Mouse (Mus musculus): ENCODE data around the gene Tmem220. TPM values are rescaled to one million over a fixed set of nuclear protein-coding genes. Genes with fewer than 3 reads are reported as not detected.

Tmem220 gene
- polyA plus RNA-seq, 1 experiment from 2014 or later: 1.3 TPM

DNA sequence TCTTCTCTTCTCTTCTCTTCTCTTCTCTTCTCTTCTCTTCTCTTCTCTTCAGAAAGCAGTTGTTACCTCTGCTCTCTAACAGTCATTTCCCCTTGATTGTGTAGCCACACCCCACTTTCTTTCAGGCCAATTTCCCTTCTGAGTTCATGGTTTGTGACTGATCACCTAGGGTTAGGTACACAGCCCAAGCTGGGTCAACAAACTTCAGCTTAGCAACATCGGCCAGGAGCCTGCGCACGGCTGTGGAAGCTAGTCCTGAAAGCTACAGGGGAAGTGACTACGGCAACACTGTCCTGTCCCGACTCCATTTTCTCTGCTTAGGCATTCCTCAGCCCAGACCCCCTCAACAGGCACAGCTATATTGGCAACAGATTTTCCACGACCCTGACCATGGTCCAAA lies 20.0 kb downstream of the Tmem220 start:
- Histone ChIP-seq H3K9me3 (ENCODE audit: control insufficient read depth, low read length) (no peaks in the 10 kb centered on the region), H3K27me3 (ENCODE audit: control insufficient read depth, insufficient read depth, low read length) (no peaks in the 10 kb centered on the region), H3K9ac (ENCODE audit: low read length) (no peak overlapping the region), H3K27ac (replicated peaks; ENCODE audit: low read depth, low read length) (no peak overlapping the region), H3K4me2 (ENCODE audit: low read depth, severe bottlenecking) (no peak overlapping the region), H3K36me3 (ENCODE audit: control insufficient read depth, insufficient read depth, low read length) (peaks cover 7% of the 10 kb centered on the region; the same call in 1 of the 2 replicates), H3K4me1 (ENCODE audit: control insufficient read depth, insufficient read depth, low read length) (no peaks in the 10 kb centered on the region), H3K4me3 (ENCODE audit: low read depth, low read length) (no peak overlapping the region)
- WGBS: 94% methylated on average over 6 of the region's 6 CpGs
- DNase-seq (ENCODE audit: low spot score) (no peak), ATAC-seq (ENCODE audit: insufficient number of reproducible peaks, low FRiP score, low TSS enrichment, low read depth) (no peak)

DNA sequence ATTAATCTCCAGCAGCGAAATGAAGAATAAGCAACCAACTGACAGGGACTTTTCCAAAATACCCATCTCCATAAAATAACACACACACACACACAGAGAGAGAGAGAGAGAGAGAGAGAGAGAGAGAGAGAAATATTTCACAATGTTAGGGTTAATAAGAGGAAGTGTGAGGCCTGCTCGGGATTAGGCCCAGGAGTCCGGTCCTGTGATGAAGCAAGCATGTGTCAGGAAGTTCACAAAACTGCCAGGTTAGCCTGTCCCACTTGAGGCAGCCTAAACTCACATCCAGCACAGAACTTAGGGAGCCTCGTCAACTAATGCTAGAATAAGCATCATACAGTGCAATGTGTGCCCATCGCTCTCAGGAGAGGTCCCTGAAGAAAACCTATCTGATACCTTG lies 22.2 kb downstream of the Tmem220 start:
- Histone ChIP-seq H3K36me3 (ENCODE audit: control insufficient read depth, insufficient read depth, low read length) (no peaks in the 10 kb centered on the region), H3K9me3 (ENCODE audit: control insufficient read depth, low read length) (no peaks in the 10 kb centered on the region), H3K4me1 (ENCODE audit: control insufficient read depth, insufficient read depth, low read length) (no peaks in the 10 kb centered on the region), H3K27ac (replicated peaks; ENCODE audit: low read depth, low read length) (no peak overlapping the region), H3K4me2 (ENCODE audit: low read depth, severe bottlenecking) (no peak overlapping the region), H3K9ac (ENCODE audit: low read length) (no peak overlapping the region), H3K27me3 (ENCODE audit: control insufficient read depth, insufficient read depth, low read length) (no peaks in the 10 kb centered on the region), H3K4me3 (ENCODE audit: low read depth, low read length) (no peak overlapping the region)
- DNase-seq (ENCODE audit: low spot score) (no peak), ATAC-seq (ENCODE audit: insufficient number of reproducible peaks, low FRiP score, low TSS enrichment, low read depth) (no peak)
- 89% methylated on average over 5 of the region's 5 CpGs for WGBS

DNA sequence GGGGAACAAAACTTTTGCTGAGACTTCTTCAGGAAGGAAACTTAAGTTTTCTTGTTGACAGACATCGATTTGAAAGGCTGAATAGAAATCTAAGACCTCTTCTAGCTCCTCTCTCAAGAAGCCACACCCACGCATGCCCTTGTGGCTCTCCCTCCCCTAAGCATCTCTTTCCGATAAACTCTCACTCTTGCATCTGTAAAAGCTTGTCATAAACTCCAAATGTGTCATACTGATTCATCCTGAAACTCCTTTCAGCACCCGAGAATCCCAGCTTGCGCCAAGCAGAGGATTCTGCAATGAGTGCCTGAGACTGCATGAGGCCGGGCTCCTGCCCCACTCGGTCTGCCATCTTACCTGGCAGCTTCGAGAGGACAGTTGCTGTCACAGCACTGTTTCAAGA lies 23.5 kb downstream of the Tmem220 start:
- Histone ChIP-seq H3K27ac (replicated peaks; ENCODE audit: low read depth, low read length) (no peak overlapping the region), H3K9me3 (ENCODE audit: control insufficient read depth, low read length) (no peaks in the 10 kb centered on the region), H3K4me1 (ENCODE audit: control insufficient read depth, insufficient read depth, low read length) (peaks cover 3% of the 10 kb centered on the region), H3K4me2 (ENCODE audit: low read depth, severe bottlenecking) (no peak overlapping the region), H3K9ac (ENCODE audit: low read length) (no peak overlapping the region), H3K4me3 (ENCODE audit: low read depth, low read length) (no peak overlapping the region), H3K27me3 (ENCODE audit: control insufficient read depth, insufficient read depth, low read length) (no peaks in the 10 kb centered on the region), H3K36me3 (ENCODE audit: control insufficient read depth, insufficient read depth, low read length) (no peaks in the 10 kb centered on the region)
- no peak for ATAC-seq (ENCODE audit: insufficient number of reproducible peaks, low FRiP score, low TSS enrichment, low read depth)
- WGBS: 92% methylated on average over 8 of the region's 8 CpGs
- no peak for DNase-seq (ENCODE audit: low spot score)

DNA sequence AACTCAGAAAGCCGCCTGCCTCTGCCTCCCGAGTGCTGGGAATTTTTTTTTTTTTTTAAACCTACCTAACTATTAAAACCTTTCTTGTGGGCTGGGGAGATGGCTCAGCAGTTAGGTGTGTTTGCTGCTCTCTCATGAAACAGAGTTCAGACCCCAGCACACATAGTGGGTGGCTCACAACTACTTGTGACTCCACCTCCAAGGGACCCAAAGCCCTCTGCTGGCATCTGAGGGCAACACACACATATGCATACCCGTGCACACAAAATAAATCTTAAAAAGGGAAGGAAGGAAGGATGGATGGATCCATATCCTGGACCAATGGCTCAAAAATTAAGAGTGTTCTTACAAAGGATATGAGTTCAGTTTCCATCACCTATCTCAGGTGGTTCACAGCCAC lies 24.3 kb downstream of the Tmem220 start:
- no peak for ATAC-seq (ENCODE audit: insufficient number of reproducible peaks, low FRiP score, low TSS enrichment, low read depth)
- Histone ChIP-seq H3K27me3 (ENCODE audit: control insufficient read depth, insufficient read depth, low read length) (no peaks in the 10 kb centered on the region), H3K4me1 (ENCODE audit: control insufficient read depth, insufficient read depth, low read length) (peaks cover 5% of the 10 kb centered on the region), H3K27ac (replicated peaks; ENCODE audit: low read depth, low read length) (no peak overlapping the region), H3K4me3 (ENCODE audit: low read depth, low read length) (no peak overlapping the region), H3K9me3 (ENCODE audit: control insufficient read depth, low read length) (no peaks in the 10 kb centered on the region), H3K9ac (ENCODE audit: low read length) (no peak overlapping the region), H3K4me2 (ENCODE audit: low read depth, severe bottlenecking) (no peak overlapping the region), H3K36me3 (ENCODE audit: control insufficient read depth, insufficient read depth, low read length) (no peaks in the 10 kb centered on the region)
- 79% methylated on average over 3 of the region's 3 CpGs for WGBS
- no peak for DNase-seq (ENCODE audit: low spot score)

DNA sequence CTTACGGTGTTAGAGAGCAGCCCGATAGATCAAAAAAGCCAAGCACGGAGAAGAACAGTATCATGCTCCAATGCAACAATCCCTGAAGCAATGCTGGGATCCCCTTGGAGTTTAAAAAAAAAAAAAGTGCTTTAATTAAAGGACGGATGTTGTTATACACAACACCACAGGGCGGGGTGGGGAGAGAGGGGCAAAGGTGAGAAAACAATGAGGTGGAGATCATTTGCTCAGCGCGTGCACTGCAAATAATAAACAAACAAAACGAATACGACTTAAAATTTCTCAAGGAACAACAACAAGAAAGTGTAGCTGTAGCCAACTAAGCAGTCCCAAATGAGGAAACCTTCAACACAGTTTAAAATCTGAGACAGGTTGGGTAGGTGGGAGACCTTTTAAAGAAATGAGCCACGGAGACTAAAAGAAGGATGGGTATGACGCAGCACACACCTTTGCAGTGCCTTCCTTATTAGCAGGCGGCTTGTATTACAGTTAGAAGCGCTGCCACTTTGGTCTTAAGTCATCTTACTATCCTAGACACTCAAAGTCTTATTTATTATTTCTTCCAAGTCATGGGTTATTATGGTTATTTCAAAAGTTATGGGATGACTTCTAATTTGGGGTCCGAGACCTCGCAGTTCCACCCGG lies 26.8 kb downstream of the Tmem220 start:
- WGBS: 10% methylated on average over 16 of the region's 16 CpGs
- no peaks in the 10 kb centered on the region for H3K27me3 ChIP-seq (ENCODE audit: control insufficient read depth, insufficient read depth, low read length)
- no peak for ATAC-seq (ENCODE audit: insufficient number of reproducible peaks, low FRiP score, low TSS enrichment, low read depth)

DNA sequence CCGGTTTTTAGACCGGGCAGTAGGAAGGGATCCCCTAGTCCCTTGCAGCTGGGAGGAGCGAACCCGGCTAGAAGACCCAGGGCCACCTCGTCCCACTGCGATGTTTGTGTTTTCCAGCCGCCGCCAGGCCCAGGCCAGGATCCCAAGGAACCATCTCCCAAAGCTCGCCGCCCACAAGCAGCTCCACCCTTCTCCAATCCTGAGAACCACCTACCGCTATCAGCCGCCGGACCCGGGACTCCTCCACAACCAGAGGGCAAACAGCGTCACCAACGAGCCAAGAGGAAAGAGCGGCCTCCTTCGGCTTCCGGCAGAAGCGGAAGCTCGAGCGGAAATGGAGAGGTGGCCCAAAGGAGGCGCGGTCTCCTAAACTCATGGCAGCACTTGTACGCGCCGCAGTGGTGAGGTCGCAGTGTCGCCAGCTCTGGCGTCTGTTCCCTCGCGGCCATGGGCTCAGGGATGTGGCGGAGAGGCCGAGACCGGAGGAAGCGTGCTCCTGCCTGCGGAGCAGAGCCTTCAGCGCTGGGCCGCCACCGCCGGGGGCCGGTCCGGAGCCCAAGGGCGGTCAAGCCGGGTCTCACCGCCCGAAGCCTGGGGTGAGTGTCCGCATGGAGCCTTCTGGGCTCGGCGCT lies 27.5 kb downstream of the Tmem220 start, which contains the start of the genes Adprm and Sco1:
Gene Adprm (minus strand): TSS at position 274 of the 632 bp plus-strand sequence.
Gene Sco1 (plus strand): TSS at position 350 of the 632 bp plus-strand sequence.
- peak within 1 kb of the TSS; percentile 85 for H3K9ac ChIP-seq (ENCODE audit: low read length)
- H3K27me3 ChIP-seq (ENCODE audit: control insufficient read depth, insufficient read depth, low read length): no peaks in the 10 kb centered on the region
- H3K36me3 ChIP-seq (ENCODE audit: control insufficient read depth, insufficient read depth, low read length): no peaks in the 10 kb centered on the region; the same call in 1 of the 2 replicates
- under 1% methylated on average over 50 of the region's 50 CpGs for WGBS
- DNase-seq (ENCODE audit: low spot score) (peak; percentile 87), ATAC-seq (ENCODE audit: insufficient number of reproducible peaks, low FRiP score, low TSS enrichment, low read depth) (peak; percentile 90)
- H3K4me1 ChIP-seq (ENCODE audit: control insufficient read depth, insufficient read depth, low read length): peaks cover 5% of the 10 kb centered on the region
- H3K27ac ChIP-seq (replicated peaks; ENCODE audit: low read depth, low read length): peak within 1 kb of the TSS; percentile 51; the same call in 1 of the 2 replicates
- no peaks in the 10 kb centered on the region for H3K9me3 ChIP-seq (ENCODE audit: control insufficient read depth, low read length)
- peak within 1 kb of the TSS; percentile 99 for H3K4me3 ChIP-seq (ENCODE audit: low read depth, low read length)
- peak within 1 kb of the TSS; percentile 67 for H3K4me2 ChIP-seq (ENCODE audit: low read depth, severe bottlenecking)

More for the DNA sequence above, 26.8 kb downstream of the Tmem220 start:
- DNase-seq (ENCODE audit: low spot score): peak; percentile 22
- H3K27ac ChIP-seq (replicated peaks; ENCODE audit: low read depth, low read length): no peak overlapping the region; the same call in 1 of the 2 replicates
- no peaks in the 10 kb centered on the region for H3K9me3 ChIP-seq (ENCODE audit: control insufficient read depth, low read length)
- H3K4me1 ChIP-seq (ENCODE audit: control insufficient read depth, insufficient read depth, low read length): peaks cover 5% of the 10 kb centered on the region
- H3K9ac ChIP-seq (ENCODE audit: low read length): peak overlapping the region; percentile 85
- H3K4me2 ChIP-seq (ENCODE audit: low read depth, severe bottlenecking): peak overlapping the region; percentile 67
- no peaks in the 10 kb centered on the region for H3K36me3 ChIP-seq (ENCODE audit: control insufficient read depth, insufficient read depth, low read length)
- peak overlapping the region; percentile 99 for H3K4me3 ChIP-seq (ENCODE audit: low read depth, low read length)

DNA sequence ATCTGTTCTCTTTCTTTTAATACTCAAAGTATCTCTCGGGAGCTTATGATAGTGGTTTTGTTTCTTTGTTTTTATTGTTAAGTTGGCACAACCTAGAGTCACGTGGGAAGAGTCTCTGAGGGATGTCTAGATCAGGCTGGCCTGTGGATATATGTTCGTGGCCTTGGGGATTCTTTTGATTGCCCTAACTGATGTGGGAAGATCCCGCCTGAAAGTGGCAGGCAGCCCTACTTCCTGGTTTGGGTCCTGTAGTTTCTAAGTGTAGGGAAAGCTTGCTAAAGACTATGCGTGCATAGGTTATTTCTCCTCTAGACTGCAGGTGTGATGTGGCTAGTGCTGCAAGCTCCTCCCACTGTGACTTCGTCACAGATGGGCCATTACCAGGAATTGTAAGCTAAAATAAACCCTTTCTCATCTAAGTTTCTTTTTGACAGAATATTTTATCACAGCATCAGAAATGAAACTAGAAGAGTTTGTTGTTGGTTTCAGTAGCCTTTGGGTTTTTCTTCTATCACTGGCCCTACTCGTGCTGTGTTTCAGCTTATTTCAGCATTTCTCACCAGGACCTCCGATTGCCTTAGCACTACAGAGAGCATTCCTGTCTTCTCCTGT lies 29.9 kb downstream of the Tmem220 start:
- 88% methylated on average over 8 of the region's 8 CpGs for WGBS
- Histone ChIP-seq H3K27ac (replicated peaks; ENCODE audit: low read depth, low read length) (no peak overlapping the region), H3K36me3 (ENCODE audit: control insufficient read depth, insufficient read depth, low read length) (peaks cover 2% of the 10 kb centered on the region), H3K27me3 (ENCODE audit: control insufficient read depth, insufficient read depth, low read length) (no peaks in the 10 kb centered on the region), H3K9me3 (ENCODE audit: control insufficient read depth, low read length) (no peaks in the 10 kb centered on the region), H3K4me1 (ENCODE audit: control insufficient read depth, insufficient read depth, low read length) (peaks cover 5% of the 10 kb centered on the region), H3K4me2 (ENCODE audit: low read depth, severe bottlenecking) (no peak overlapping the region), H3K9ac (ENCODE audit: low read length) (no peak overlapping the region), H3K4me3 (ENCODE audit: low read depth, low read length) (no peak overlapping the region)
- ATAC-seq (ENCODE audit: insufficient number of reproducible peaks, low FRiP score, low TSS enrichment, low read depth) (no peak), DNase-seq (ENCODE audit: low spot score) (no peak)

DNA sequence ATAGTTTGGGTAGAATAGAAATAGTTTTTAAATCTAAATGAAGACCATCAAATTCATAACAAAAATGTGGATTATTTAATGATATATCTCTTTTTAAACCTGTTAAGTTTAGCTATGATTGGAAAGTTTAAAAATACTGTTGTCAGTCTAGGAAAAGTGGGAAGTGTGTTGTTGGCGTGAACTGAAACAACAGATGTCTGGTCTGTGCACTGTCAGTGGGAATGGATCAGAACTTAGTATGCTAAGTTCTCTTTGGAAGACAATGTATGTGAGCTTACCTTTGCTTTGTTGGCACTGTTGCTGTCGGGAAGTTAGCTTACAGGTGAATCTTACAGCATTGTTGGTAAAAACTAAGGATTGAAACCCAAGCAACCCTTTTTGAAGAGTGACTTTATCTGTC lies 36.4 kb downstream of the Tmem220 start:
- Histone ChIP-seq H3K9ac (ENCODE audit: low read length) (no peak overlapping the region), H3K27ac (replicated peaks; ENCODE audit: low read depth, low read length) (no peak overlapping the region), H3K36me3 (ENCODE audit: control insufficient read depth, insufficient read depth, low read length) (peaks cover 16% of the 10 kb centered on the region), H3K4me2 (ENCODE audit: low read depth, severe bottlenecking) (no peak overlapping the region), H3K27me3 (ENCODE audit: control insufficient read depth, insufficient read depth, low read length) (no peaks in the 10 kb centered on the region), H3K4me1 (ENCODE audit: control insufficient read depth, insufficient read depth, low read length) (no peaks in the 10 kb centered on the region), H3K4me3 (ENCODE audit: low read depth, low read length) (no peak overlapping the region), H3K9me3 (ENCODE audit: control insufficient read depth, low read length) (no peaks in the 10 kb centered on the region)
- ATAC-seq (ENCODE audit: insufficient number of reproducible peaks, low FRiP score, low TSS enrichment, low read depth) (no peak), DNase-seq (ENCODE audit: low spot score) (no peak)
- 98% methylated on average over 2 of the region's 2 CpGs for WGBS

Measured in limb, embryonic 11.5 days (tissue).